Mouse (Mus musculus) right cerebral cortex, postnatal 36 days (tissue): ENCODE data around the gene Rnf6.
A peak's percentile ranks its signal among the peaks of the same experiment; 100 is the strongest.
"Not testable (repeated sequence)": the region's sequence is repeated elsewhere in the genome, so short reads cannot be mapped to it uniquely, and the experiment has no call there.

Experiments
- DNase-seq, 2 experiments: peaks; one replicate each; pipeline ENCODE4 v3.0.0; 2022; ENCODE audit warnings: low spot score in 2 of 2, mixed read lengths in 1 of 2

Rnf6 gene

DNA sequence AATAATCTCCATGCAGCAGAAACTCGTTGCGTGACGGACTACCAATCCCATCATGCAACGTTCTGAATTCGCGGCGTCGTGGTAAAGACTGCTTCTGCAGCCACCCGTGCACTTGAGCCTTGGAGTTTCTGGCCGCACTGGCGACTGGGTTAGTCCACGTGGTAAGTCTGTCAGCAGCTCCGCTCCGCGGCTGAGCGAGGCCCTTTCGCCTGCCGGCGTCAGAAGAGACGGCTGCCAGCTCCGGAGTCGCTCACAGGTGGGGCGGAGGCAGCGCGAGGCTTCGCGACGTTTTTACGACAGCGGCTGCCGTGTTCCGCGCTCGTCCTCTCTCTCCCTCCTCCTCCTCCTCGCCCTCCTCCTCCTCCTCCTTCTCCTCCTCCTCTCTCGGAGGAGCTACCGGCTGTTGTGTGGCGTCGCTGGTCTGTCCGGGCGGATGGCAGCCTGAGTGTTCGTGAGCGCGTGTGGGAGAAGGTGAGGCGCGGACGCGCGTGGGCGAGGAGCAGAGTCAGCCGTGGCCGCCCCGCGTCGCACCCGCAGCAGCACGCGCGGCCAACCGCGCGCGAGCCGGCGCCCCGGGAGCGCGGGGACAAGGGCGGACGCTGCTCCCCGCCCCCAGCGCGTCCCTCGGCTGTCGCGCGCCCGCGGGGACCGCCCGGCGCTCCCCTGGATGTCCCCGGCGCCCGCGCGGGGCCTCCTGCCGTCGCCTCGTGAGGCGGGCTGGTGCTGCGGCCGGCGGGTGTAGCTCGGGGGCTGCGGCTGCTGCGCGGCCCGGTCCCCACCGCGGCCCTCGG is 9.7 kb upstream of the Rnf6 start, which contains the start of gene Cdk8:
Gene Cdk8 (plus strand): TSS at position 367 of the 791 bp plus-strand sequence.
- peak; percentile 93 to 94 for DNase-seq

- DNase-seq, result no peak
Observed at GRCm38 (mm10) chr5:146229869-146230650, 8.7 kb upstream of the Rnf6 start.

GRCm38 (mm10) chr5:146227496-146227895 is 6.1 kb upstream of the Rnf6 start:
- no peak for DNase-seq

DNA sequence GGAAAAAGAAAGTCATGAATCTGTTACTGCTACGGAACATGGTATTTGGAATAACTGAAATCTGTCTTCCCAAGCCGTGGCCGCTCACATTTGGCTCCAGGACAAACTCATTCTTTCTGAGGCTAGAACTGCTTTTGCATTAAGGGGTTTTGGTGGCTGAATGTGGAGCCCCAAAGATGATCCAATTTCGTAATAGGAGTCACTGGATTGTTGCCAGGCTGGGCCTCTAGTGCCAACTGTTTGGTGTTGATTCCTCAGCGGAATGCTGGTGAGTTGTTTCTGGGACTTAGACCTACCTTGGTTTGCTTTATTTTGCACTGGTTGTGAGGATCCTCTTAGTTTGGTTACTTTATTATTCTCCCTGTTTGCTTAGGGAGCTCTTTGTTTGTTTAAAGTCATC is 2.4 kb upstream of the Rnf6 start:
- no peak for DNase-seq

GRCm38 (mm10) chr5:146221722-146222121 is 367 bp upstream of the Rnf6 start:
- no peak for DNase-seq

- DNase-seq, result no peak
Observed at GRCm38 (mm10) chr5:146220501-146220878, 865 bp downstream of the Rnf6 start.

- DNase-seq, result no peak
Observed at GRCm38 (mm10) chr5:146205537-146205936, 15.8 kb downstream of the Rnf6 start.

DNA sequence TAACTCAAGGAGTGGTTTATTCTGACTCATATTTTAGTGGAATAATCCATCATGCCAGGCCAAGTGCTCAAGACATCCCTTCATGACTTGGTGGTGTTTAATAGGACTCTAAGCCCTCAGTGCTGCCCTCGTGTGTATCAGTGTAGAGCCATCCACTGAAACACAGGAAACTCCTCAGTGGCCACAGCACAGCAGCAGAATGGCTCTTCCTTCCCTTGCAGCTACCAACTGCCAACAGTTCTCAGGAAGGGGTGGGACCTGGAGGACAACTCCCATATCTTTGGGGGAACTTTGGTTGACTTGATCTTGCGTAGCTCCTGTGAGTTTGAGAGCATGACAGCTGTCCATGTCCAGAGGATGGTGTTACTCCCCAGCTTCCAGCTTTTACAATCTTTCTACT is 17.4 kb downstream of the Rnf6 start:
- no peak for DNase-seq

GRCm38 (mm10) chr5:146200580-146200979 is 20.8 kb downstream of the Rnf6 start:
- no peak for DNase-seq

DNA sequence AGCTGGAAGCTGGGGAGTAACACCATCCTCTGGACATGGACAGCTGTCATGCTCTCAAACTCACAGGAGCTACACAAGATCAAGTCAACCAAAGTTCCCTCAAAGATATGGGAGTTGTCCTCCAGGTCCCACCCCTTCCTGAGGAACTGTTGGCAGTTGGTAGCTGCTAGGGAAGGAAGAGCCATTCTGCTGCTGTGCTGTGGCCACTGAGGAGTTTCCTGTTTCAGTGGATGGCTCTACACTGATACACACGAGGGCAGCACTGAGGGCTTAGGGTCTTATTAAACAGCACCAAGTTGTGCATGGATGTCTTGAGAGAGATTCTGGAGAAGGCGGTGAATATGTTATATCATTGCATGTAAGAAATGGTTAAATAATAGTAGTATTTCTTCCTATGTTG is 21.8 kb downstream of the Rnf6 start:
- DNase-seq, result no peak

DNA sequence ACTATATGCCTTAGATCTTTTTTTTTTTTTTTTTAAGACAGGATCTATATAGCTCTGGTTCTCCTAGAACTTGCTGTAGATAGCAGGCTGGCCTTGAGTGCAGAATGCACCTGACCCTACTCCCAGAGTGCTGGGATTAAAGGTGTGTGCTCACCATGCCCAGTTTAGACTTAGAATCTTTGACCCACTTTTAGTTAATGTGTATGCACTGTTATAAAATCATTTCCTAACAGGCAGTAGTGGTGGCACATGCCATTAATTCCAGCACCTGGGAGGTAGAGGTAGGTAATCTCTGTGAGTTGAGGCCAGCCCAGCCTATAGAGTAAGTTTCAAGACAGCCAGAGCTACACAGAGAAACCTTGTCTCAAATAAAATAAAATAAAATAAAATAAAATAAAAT is 22.3 kb downstream of the Rnf6 start:
- DNase-seq, result no peak

DNA sequence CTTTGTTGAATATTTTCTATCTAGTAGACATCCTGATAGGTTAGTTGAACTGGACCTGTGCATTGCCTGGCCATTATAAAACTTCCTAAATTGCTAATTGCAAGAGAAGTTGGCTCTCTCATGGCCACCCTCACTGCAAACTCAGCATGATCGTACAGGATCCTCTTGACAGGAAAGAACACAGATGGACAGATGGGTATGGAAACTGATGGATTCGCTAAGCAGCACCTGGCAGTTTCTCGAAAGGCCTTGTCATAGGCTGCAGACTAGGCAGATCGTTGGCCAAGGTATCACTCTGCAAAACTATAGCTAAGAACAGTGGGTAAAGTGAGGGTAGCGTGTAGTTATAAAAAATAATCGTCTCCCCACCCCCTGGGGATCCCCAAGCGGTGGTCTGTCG is 28.0 kb downstream of the Rnf6 start:
- DNase-seq, result no peak

DNA sequence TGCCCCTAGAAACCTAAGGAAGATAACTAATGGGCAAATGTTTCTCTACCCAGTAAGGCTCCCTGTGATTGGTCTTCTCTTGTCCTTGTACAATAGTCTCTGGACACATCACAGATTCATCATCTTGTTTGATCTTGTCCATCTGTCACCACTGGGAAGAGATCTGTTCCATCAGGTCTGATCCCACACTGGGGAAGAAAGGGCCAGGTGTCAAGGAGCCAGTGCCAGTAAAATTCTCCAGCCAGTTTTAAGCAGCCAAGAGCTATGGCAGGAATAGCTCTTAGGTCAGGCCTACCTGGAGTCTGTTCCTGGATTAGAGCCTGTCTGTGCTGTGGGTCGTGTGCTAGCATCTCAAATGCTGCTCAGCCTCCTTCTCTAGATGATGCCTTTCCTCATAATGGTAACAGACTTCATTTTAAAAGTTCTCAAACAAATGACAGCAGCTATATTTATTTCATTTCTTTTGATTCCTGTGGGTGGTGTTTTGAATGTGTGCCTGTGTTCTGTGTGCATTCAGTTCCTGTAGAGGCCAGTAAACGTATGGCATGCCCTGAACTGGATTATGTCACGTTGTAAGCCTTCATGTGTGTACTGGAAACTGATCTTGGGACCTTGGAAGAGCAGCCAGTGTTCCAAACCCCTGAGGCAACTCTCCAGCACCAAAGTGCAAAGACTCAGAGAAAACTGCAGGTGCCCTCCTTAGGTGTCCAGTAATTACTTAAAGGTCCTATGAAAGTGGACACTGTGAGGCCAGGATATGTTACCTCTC is 30.7 kb downstream of the Rnf6 start:
- DNase-seq, result no peak

- DNase-seq, result no peak
Observed at GRCm38 (mm10) chr5:146190093-146190492, 31.3 kb downstream of the Rnf6 start.

- DNase-seq, result no peak
Observed at GRCm38 (mm10) chr5:146188712-146189111, 32.6 kb downstream of the Rnf6 start.

DNA sequence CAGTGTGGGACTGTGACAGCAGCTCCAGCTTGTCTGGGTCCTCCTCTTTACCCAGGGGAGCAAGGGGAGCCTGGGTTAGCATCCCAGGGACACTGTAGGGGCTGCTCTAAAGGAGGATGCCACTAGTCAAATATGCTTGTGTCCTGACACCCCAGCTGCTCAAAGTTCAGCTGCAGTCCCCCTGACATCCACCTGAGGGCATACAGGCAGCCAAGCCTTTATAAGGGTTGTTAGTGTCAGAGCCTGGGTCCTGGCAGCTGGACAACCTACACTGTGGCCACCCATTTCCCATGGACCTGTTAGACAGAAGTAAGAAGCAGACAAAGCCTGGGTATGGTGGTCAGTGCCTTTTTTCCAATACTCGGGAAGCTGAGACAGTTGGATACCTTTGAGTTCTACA is 33.2 kb downstream of the Rnf6 start:
- DNase-seq, result no peak

- DNase-seq, result peak; percentile 11 to 31
Observed at GRCm38 (mm10) chr5:146187441-146187840, 33.9 kb downstream of the Rnf6 start.

- DNase-seq, result not testable (repeated sequence)
Observed at GRCm38 (mm10) chr5:146185204-146185603, 36.2 kb downstream of the Rnf6 start, which contains the start of gene 1700001J03Rik. 1700001J03Rik (minus strand) TSS chr5:146185304.

DNA sequence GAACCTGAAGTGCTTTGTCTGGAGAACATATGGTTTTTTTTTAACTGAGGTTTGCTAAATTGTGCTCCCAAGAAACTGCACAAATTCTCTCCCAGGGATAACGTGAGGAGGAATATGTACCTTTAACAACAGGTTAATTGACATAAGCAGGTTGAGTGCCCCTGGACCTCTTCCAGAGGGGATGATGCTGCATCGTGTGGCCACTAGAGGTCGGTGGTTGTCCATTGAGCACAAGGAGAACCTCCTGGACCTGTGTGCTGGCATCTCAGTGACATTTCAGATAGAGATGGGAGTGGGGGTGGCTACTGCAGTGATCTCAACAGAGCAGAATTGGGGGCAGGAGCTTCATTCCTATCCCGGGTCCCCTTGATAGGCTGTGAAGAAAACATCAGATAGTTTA is 48.6 kb downstream of the Rnf6 start:
- DNase-seq, result not testable (repeated sequence)

GRCm38 (mm10) chr5:146170621-146171020 is 50.7 kb downstream of the Rnf6 start, which contains the start of gene Gm6309:
Gm6309 (minus strand) TSS chr5:146170721.
- DNase-seq, result not testable (repeated sequence)

DNA sequence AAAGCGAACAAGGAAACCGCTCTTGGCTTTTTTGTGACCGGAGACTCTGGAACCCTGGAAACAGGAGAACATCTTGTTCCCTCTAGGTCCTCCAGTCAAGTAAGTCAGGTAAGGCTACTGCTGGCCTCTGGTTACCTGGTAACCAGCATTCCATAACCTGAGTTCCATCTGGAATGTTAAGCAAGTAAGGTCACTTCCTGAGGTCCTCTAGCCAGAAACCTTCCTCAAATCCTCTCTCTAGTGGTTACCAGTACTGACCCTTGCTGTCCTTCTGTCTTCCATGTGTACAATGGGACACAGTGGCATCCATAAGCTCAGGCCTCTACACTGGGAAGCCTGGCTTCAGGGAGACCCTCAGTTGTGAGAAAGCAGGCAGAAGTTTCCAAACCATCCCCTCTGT is 60.9 kb downstream of the Rnf6 start, which contains the start of gene Gm5565:
Gene Gm5565 (minus strand): TSS at position 101 of the 400 bp plus-strand sequence.
- DNase-seq, result not testable (repeated sequence)
